Mouse (Mus musculus) retina, adult 2 months (tissue): ENCODE data around the gene 4930512M02Rik.

ENCODE experiments used
- DNase-seq: peaks from one replicate; pipeline ENCODE4 v3.0.0-alpha.2; 2012; ENCODE audit warnings: low read depth, low spot score

Gene 4930512M02Rik

DNA sequence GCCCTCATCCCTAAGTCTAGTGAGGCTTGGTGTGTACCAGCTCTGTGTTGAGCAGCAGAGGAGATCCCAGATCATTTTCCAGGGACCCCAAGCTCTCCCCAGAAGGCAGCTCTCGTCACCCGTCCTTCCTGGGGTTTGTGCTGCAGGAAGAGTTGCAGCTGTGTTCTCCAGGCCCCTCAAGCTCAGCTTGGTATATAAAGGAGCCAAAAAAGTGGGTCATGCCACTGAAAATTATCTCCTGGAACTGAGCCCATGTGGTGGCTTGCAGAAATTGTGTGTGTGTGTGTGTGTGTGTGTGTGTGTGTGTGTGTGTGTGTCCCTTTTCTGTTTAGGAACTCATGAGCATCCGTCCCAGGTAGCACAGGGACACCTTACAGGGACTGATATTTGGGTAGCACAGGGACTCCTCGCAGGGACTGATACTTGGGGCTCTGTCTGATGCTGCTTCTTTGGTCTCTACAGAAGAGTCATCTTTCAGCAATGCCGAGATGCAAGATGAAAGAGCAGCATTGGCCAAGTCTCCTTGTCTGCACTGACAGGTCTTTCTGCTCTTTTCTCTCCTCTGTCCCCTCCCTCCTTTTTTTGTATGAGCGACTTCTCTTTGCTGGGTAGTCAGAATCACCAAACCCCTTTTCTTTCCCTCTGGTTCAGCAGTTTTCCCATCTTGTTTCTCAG, 62.4 kb downstream of the 4930512M02Rik start:
- DNase-seq: no peak

DNA sequence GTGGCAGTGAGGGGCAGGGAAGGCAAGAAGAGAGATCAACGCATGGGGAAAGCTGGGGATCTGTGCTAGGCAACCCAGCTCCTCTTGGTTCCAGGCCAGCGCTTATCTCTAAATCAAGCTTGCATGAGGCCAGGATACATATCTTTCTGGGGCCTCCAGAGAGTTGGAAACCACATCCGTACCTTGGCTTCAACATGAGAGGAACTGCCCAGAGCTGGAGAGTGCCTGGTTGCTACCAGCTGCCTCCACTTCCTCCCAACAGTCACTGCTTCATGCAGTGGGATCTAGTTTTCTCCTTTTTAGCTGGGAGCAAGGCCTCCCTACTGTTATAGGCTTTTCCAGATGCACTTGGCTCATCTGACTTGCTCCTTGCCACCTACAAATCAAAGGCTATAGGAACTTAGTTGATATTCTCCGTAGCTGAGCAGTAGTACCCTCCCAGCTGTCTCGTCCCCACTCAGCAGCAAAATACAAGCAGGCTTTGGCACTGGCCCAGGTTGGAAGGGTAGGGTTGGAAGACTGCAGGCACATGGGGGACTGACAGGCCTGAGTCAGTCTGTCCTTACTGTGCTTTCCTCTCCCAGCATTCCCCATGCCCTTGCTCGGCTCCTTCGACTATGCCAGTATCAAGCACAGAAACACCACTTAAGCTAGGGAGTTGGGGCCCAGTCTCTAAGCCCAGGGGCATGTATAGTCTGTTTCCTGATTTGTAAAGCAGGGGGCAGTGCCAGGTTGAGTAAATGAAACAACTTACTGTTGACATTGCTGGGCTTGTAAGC, 63.2 kb downstream of the 4930512M02Rik start:
- DNase-seq: no peak

DNA sequence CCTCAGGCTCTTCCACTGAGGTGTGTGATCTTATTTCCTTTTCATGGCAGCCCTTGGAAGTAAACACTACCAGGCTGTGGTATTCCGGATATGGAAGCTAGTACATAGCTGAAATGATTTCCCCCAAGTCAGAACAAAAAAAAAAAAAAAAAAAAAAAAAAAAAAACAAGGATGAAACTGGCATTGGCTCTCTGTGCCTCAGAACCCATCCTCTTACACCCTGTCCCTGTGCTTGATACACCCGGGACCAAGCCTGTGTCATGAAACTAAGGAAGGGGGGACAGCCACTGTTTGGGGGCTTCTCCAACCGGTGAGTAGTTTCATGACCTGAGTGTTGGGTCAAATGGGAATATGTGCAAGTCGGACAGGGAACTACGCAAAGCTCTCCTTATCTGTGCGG, 66.5 kb downstream of the 4930512M02Rik start:
- no peak for DNase-seq

DNA sequence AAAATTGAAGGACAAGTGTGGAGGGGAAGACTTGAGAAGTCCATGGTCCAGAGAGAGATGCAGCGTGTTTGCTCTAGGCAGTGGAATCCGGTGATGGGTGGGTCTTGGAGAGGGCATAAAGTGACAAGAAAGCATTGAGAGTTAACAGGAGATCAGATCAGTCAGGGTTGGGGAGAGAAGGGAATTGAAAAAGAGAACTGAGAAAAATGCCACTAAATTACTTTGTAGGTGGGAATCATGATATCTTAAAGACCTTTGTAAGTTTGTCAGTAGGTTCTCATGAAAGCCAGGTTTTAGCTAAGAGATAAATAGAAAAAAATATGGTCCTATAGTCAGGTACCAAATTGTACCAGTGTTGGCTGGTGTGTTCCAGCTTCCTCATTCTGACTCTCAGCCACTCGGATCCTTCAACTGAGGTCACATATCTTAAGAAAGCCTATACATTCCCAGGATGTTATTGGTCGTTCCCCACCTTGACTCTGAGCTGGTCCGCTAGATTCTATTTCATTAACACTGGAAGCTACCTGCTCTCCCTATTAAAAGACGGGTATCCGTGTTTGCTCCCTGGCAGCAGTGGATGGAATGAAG, 68.4 kb downstream of the 4930512M02Rik start:
- DNase-seq: no peak

- DNase-seq: no peak
These were observed 69.0 kb downstream of the 4930512M02Rik start for GRCm38 (mm10) chr11:11558662-11559061.

DNA sequence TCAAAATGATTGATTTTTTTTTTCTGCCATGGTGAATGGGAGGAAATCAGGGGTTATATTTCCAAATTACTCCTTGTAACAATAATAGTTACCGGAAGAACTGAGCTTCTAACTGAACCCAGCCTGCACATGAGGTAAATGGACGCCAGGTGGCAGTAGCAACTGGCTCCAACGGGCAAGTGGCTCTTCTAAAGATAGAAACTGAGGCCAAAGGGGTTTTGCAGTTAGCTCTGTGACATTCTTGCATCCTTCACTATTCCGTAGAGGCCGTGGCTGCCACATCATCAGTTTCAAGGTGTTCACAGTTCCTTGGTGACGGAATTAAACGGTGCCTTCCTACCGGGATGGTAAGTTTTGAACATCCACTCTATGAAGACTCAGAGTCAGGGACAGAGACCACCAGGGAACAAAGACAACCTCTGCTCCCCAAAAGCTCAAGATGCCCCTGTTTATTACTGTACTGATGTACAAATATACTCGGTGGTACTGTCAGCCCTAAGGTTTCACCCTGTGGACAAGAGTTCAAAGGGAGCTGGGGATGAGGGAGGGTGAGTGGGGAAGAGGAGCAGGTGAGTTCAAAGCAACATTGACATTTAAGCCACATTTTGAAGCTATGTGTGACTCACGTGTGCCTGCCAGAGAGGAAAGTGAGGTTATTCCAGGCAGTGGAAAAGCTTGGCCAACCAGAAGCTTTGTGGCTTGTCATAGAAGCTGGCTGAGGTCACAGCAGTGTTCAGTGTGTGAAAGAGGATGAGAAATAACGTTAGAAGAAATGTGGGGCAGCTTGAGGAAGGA, 70.3 kb downstream of the 4930512M02Rik start:
- no peak for DNase-seq

- DNase-seq: no peak
These were observed 71.4 kb downstream of the 4930512M02Rik start for GRCm38 (mm10) chr11:11556186-11556585.

DNA sequence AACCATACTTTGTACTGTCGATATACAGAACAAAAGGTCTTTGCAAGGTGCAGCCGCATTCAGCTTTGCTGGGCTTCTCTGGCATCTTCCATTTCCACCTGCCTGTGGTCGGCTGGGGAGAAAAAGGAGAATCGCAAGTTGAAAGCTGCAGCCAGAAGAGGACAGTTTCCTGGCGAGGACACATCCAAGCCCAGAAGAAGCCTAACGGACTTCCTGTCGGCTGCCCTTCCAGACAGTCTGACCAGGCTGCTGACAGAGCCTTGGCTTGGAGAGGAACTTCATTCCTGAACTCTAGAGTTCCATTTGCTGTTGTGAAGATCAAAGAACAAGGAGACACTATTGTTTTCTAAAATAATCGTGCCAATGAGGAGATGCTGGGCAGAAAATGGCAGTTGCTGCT, 72.1 kb downstream of the 4930512M02Rik start:
- DNase-seq: no peak

DNA sequence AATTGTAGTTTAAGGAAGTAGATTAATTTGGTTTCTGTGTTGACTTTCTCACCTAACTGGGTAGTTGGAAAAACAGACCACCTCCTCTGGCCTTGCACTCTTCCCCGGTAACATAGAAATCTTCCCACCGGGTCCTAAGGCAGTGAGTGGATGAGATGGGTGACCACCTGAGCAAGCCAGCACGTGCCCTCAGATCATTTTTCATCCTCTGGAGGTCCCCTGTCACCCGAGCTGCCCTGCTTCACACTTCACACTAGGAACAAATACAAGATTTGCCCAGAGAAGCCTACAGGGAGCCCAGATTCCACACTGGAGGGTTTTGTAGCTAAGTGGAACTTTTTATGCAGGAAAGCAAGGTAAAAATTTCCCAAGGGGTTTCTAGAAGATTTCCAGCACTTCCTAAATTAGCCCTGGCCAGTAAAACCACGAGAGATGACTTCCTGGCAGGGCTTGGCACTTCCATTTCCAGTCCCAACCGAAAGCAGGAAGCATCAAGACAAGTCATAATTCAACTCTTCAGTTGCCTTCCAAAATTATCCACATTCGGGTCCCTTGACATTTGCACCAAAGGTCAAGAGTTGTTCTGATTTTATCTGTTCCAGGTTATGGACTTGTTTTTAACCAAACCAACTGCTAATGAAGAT, 79.9 kb downstream of the 4930512M02Rik start:
- no peak for DNase-seq

DNA sequence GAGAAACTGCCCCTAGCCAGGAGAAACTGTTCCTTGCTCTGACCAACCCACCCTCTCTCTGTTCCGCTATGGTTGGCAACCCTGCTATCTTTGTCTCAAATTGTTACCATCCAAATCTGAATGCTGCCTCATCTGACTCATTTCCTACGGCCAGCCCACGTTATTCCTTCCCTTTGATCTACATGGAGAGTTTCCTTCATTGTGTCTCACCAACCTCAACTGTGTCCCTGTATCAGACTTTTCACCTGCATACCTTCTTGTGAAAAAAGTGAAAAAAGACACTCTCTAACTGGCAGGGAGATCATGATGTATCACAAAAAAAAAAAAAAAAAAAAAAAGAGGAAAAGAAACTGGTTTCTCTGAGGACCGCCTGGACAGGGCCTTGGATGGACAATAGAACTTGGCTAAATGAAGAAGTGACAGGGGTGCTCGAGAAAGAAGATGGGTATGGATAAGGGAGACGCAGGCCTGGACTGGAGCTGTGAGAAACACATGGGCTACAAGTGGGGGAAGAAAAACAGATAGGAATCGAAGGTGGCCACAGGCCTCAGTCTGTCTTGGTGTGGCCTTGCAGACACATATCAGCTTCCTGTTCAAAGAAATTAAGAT, 80.6 kb downstream of the 4930512M02Rik start:
- no peak for DNase-seq

- no peak for DNase-seq
These were observed 81.7 kb downstream of the 4930512M02Rik start for GRCm38 (mm10) chr11:11545948-11546347.
